Mouse (Mus musculus) embryo, embryonic 10 days (tissue): Measurements from ENCODE around the gene Gm10639.
"Not testable (repeated sequence)": the region's sequence is repeated elsewhere in the genome, so short reads cannot be mapped to it uniquely, and the experiment has no call there.

Experiments used
- DNase-seq: peaks from one replicate; pipeline ENCODE4 v3.0.0-alpha.2; 2015; ENCODE audit warnings: low spot score

Gm10639 gene

GRCm38 (mm10) chr9:78348206-78349004 lies 58.7 kb downstream of the Gm10639 start:
- not testable (repeated sequence) for DNase-seq

- DNase-seq: not testable (repeated sequence)
These were observed 59.4 kb downstream of the Gm10639 start for GRCm38 (mm10) chr9:78349141-78349540.

- not testable (repeated sequence) for DNase-seq
These were observed 60.3 kb downstream of the Gm10639 start for GRCm38 (mm10) chr9:78350007-78350406.

GRCm38 (mm10) chr9:78351504-78352220 lies 61.9 kb downstream of the Gm10639 start:
- DNase-seq: no peak
